Mouse (Mus musculus): ENCODE results near the gene Gbp3. TPM values are rescaled to one million over a fixed set of nuclear protein-coding genes. Genes with fewer than 3 reads are reported as not detected.

Gene Gbp3
- 37.7 TPM for polyA plus RNA-seq (2017; shearing (Covaris generic))

DNA sequence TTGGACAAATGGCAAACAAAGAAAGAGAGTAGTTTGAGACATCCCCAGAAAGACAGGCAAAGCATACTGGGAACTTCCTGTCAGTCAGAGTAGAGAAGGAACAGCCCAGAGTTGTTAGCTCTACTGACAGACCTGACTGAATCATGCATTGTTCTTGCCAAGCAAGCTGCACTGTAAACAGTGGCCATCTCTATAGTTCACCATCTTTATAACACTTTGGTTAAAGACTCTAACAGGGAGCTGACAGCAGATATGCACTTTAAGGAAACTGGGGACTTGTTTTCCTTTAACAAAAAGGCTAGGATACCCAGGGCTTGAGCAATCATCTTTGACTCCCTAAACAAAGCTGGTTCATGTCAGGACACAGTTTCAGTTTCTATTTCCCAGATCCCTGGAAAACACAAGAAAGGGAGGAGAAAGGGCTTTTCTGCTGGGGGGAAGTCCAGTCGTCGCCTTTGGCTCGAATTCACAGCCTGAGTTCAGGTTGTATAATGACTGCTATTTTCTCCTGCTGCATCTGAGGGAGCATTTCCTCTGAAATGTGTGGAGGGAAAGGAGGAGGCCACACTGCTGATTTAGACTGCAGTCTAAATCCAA, at the start of gene Gbp3:
Gbp3 (plus strand) TSS at position 395 of the 597 bp plus-strand sequence.

DNA sequence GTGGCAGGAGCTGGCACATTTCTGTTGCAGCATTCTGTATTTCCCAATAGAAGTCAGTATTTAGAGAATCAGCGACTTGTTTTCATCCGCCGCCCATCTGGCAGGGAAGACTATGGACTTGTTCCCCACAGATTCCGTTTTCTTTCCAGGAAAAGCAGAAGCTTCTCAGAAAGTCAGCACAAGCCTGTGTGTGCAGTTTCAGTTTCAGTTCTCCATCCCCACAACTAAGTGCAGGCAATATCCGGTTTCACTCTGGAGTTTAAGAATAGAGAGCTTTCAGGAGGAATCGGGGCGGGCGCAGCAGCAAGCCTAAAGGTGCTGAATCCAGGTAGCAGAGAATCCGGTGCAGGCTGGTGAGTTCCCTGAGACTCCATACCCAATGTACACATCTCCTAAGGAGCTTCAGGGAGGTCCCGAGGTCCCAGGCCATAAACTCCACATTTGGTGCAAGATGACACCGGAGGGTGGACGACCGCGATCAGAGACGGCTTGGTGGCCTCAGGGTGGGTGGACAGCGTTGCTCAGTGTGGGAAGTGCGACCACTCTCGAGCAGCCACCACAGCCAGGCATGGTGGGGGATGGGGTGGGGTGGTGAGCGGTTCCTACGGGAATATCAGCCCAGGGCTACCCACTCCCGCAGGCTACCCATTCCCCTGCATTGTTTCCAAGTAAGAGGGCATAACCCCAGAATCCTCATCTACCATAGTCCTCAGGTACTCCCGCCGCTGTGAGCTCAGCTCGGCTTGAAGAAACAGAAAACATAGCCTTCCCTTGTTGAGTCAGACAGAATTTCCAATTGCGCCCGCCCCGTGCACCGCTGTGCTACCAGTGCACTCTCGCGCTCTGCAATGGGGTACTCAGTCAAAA, 29.5 kb upstream of the Gbp3 start, which contains the start of gene Gbp7:
Gbp7 (plus strand) TSS at position 256 of the 867 bp plus-strand sequence.

GRCm38 (mm10) chr3:142594547-142594946, 34.7 kb downstream of the Gbp3 start, which contains the start of gene Gbp2b:
TSS of gene Gbp2b (plus strand) at chr3:142594847.

DNA sequence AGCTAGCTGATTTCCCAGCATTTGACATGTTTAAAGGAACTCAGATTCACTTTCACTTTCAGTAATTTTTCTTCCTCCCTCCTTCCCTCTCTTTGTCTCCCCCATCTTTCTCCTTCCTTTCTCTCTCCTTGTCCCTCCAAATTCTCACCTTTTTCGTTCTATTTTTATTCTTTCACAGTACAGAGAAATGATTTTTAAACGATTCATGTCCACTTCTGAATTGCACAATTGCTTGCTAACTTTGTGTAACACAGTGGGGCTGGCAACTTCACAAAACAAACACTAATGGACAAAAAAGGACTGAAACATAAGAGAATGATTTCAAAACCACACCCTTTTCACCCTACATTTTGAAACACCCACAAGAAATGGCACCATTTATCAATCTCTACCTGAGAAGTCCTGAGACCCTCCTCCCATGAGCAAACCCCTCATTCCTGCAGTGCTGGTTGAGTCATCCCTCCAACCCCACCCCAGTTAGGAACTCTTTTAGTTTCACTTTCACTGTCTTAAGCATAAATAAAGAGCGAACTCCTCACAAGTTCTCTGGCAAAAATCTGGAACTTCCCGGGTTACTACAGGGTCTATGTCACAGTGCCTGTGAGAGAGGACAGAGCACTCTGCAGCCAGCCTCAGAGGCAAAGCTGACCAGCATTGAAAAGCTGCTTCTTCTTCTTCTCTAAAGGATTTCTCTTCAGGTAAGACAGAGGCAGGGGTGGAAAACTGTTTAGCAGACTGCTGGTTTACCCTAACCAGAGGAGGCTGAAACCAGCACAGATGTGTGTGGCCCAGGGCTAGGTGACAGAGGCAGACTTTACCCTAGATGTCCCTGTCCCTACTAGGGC, 60.5 kb downstream of the Gbp3 start, which contains the start of gene Gbp2:
Gbp2 (plus strand) TSS at position 492 of the 845 bp plus-strand sequence.

Other genes starting within 250 kb of the Gbp3 start
- gene Pdlim5, start 164.3 kb upstream of the Gbp3 start, polyA plus RNA-seq (2017; shearing (Covaris generic)) = 50.2 TPM
- gene Gbp5, start 66.0 kb upstream of the Gbp3 start, polyA plus RNA-seq (2017; shearing (Covaris generic)) = 11.8 TPM
- 59.0 TPM for gene Gbp7, start 29.7 kb upstream of the Gbp3 start, polyA plus RNA-seq (2017; shearing (Covaris generic))
- gene Gbp2b, start 34.8 kb downstream of the Gbp3 start, polyA plus RNA-seq (2017; shearing (Covaris generic)) = not detected
- gene Gbp2, start 60.6 kb downstream of the Gbp3 start, polyA plus RNA-seq (2017; shearing (Covaris generic)) = 34.8 TPM
- 1.5 TPM for gene Kyat3, start 141.0 kb downstream of the Gbp3 start, polyA plus RNA-seq (2017; shearing (Covaris generic))
- gene Gtf2b, start 205.0 kb downstream of the Gbp3 start, polyA plus RNA-seq (2017; shearing (Covaris generic)) = 103 TPM

Data from effector memory CD4-positive, alpha-beta T cell, adult 5 months (primary cell).